Mouse (Mus musculus): ENCODE measurements at regions not wholly inside any gene's neighbourhood (a gene's known extent, or its start where the extent isn't known, plus 50 kb on each side); places are given as distances from the start of the nearest gene placed in this dataset.

- TF ChIP-seq CTCF (IDR thresholded peaks at IDR 0.05; ENCODE audit: low read depth), result no peak
- no peak for TF ChIP-seq EP300 (optimal IDR thresholded peaks at IDR 0.05)
These were observed 110.1 kb downstream of the Efnb1 start for GRCm38 (mm10) chrX:99246051-99246450.
